ENCODE assay signal across 13 mouse cellular contexts in genomic region chr11:109961495-109962492, GRCm38 (mm10). TPM values are rescaled to one million over a fixed set of nuclear protein-coding genes. Genes with fewer than 3 reads are reported as not detected.
A peak's percentile ranks its signal among the peaks of the same experiment; 100 is the strongest.
DNase-seq lines count a peak whose midpoint lies in the region; ATAC-seq and TF ChIP-seq lines count a peak whose summit lies in the region.
"Had no signal": no experiment of that assay in that cellular context is flagged by ENCODE, and none has a peak within 500 bp of the region (broad histone marks: within the 10 kb centered on the region; RNA-seq: fewer than 3 reads in every experiment).

No protein-coding gene starts in this region.

- H3K9ac ChIP-seq in heart, embryonic 12.5 days, result no peak overlapping the region
- H3K9ac ChIP-seq in MEL (ENCODE audit: control insufficient read depth, low read depth, low read length, poor library complexity, severe bottlenecking), result no peak overlapping the region
- H3K9ac ChIP-seq in forebrain, embryonic 13.5 days, result no peak overlapping the region
- no peak overlapping the region for H3K9ac ChIP-seq in midbrain, embryonic 13.5 days (replicated peaks)
- H3K9ac ChIP-seq: embryonic facial prominence, embryonic 12.5 days; limb, embryonic 15.5 days had no signal

- TF ChIP-seq RAD21 in MEL (IDR thresholded peaks at IDR 0.05; ENCODE audit: low read depth, low read length), result no peak

- 78% methylated on average over 4 of the region's 4 CpGs for WGBS in heart, embryonic 12.5 days
- 27% methylated on average over 4 of the region's 4 CpGs for WGBS in forebrain, embryonic 13.5 days
- WGBS in midbrain, embryonic 13.5 days, result 40% methylated on average over 4 of the region's 4 CpGs

- DNase-seq in heart, adult 11 months, result peak; percentile 71
- peak; percentile 35 for DNase-seq in MEL (ENCODE audit: low read depth, low spot score)
- no peak for DNase-seq in gastrocnemius, postnatal 36 days
- no peak for DNase-seq in heart, adult 8-10 months (ENCODE audit: low spot score)
- no peak for DNase-seq in heart, postnatal 10 days
- DNase-seq: B cell, adult 2 months; lung, postnatal 14 days had no signal

- no peaks in the 10 kb centered on the region for H3K36me3 ChIP-seq in heart, embryonic 12.5 days
- peaks cover 0 to 2% of the 10 kb centered on the region in 2 experiments; a peak in 1 of 4 replicates for H3K36me3 ChIP-seq in MEL (ENCODE audit: control insufficient read depth in 1 of 2, insufficient read depth in 2 of 2, low read length in 2 of 2)
- H3K36me3 ChIP-seq in forebrain, embryonic 13.5 days (ENCODE audit: poor library complexity, severe bottlenecking), result no peaks in the 10 kb centered on the region
- H3K36me3 ChIP-seq in midbrain, embryonic 13.5 days, result no peaks in the 10 kb centered on the region
- H3K36me3 ChIP-seq: embryonic facial prominence, embryonic 12.5 days; limb, embryonic 15.5 days had no signal

- no peak for TF ChIP-seq EP300 in MEL (IDR thresholded peaks at IDR 0.05; ENCODE audit: low read depth in 1 of 2, low read length in 2 of 2)

- H3K27ac ChIP-seq in heart, embryonic 12.5 days (ENCODE audit: poor library complexity, severe bottlenecking), result no peak overlapping the region
- H3K27ac ChIP-seq in MEL (ENCODE audit: control insufficient read depth, low read depth, low read length), result no peak overlapping the region
- 0 out of 2 replicates have a peak overlapping the region, but pooled peaks have one; percentile 5 for H3K27ac ChIP-seq in forebrain, embryonic 13.5 days
- H3K27ac ChIP-seq in midbrain, embryonic 13.5 days, result no peak overlapping the region
- H3K27ac ChIP-seq: embryonic facial prominence, embryonic 12.5 days; limb, embryonic 15.5 days had no signal

- no peaks in the 10 kb centered on the region for H3K79me2 ChIP-seq in MEL (ENCODE audit: control insufficient read depth, insufficient read depth, low read length, poor library complexity)

- intact Hi-C loops in gastrocnemius, postnatal 36 days (cut with DNase I), result no loop called here
- intact Hi-C loops in heart, postnatal 10 days (cut with DNase I), result no loop called here

- no peak overlapping the region for H3K4me3 ChIP-seq in heart, embryonic 12.5 days
- peak overlapping the region in 1 of 2 experiments; percentile 54; a peak in 2 of 4 replicates for H3K4me3 ChIP-seq in MEL (ENCODE audit: control insufficient read depth in 1 of 2, insufficient read depth in 1 of 2, low read depth in 2 of 2, low read length in 2 of 2)
- H3K4me3 ChIP-seq in forebrain, embryonic 13.5 days, result no peak overlapping the region
- no peak overlapping the region for H3K4me3 ChIP-seq in midbrain, embryonic 13.5 days (replicated peaks)
- H3K4me3 ChIP-seq: embryonic facial prominence, embryonic 12.5 days; limb, embryonic 15.5 days had no signal

- H3K4me1 ChIP-seq in heart, embryonic 12.5 days (replicated peaks), result no peaks in the 10 kb centered on the region
- H3K4me1 ChIP-seq in MEL (ENCODE audit: control insufficient read depth in 1 of 2, insufficient read depth in 2 of 2, low read length in 2 of 2), result no peaks in the 10 kb centered on the region
- H3K4me1 ChIP-seq in forebrain, embryonic 13.5 days, result peaks cover 13% of the 10 kb centered on the region; the same call in 1 of the 2 replicates
- peaks cover 11% of the 10 kb centered on the region for H3K4me1 ChIP-seq in midbrain, embryonic 13.5 days (replicated peaks)
- H3K4me1 ChIP-seq: embryonic facial prominence, embryonic 12.5 days; limb, embryonic 15.5 days had no signal

- no peaks in the 10 kb centered on the region for H3K27me3 ChIP-seq in heart, embryonic 12.5 days (replicated peaks)
- H3K27me3 ChIP-seq in MEL (ENCODE audit: control insufficient read depth in 1 of 2, insufficient read depth in 2 of 2, low read length in 2 of 2), result no peaks in the 10 kb centered on the region
- H3K27me3 ChIP-seq in forebrain, embryonic 13.5 days, result no peaks in the 10 kb centered on the region
- H3K27me3 ChIP-seq in midbrain, embryonic 13.5 days, result no peaks in the 10 kb centered on the region
- H3K27me3 ChIP-seq: embryonic facial prominence, embryonic 12.5 days; limb, embryonic 15.5 days had no signal

- TF ChIP-seq CTCF in MEL (IDR thresholded peaks at IDR 0.05 in 2 of 3, conservative IDR thresholded peaks at IDR 0.05 in 1 of 3; ENCODE audit: control insufficient read depth in 1 of 3, insufficient read depth in 1 of 3, low read depth in 2 of 3, low read length in 3 of 3, poor library complexity in 1 of 3, severe bottlenecking in 1 of 3), result no peak

- no peaks in the 10 kb centered on the region for H3K9me3 ChIP-seq in heart, embryonic 12.5 days (replicated peaks)
- H3K9me3 ChIP-seq in MEL (replicated peaks; ENCODE audit: insufficient read depth, low read length), result no peaks in the 10 kb centered on the region
- no peaks in the 10 kb centered on the region for H3K9me3 ChIP-seq in forebrain, embryonic 13.5 days (replicated peaks)
- no peaks in the 10 kb centered on the region for H3K9me3 ChIP-seq in midbrain, embryonic 13.5 days
- H3K9me3 ChIP-seq: embryonic facial prominence, embryonic 12.5 days; limb, embryonic 15.5 days had no signal

- ATAC-seq in heart, embryonic 12.5 days (ENCODE audit: insufficient number of reproducible peaks, low FRiP score), result no peak
- peak; percentile 93 for ATAC-seq in forebrain, embryonic 13.5 days
- ATAC-seq in midbrain, embryonic 13.5 days, result peak; percentile 90
- ATAC-seq: intestine, embryonic 16.5 days had no signal

- no peak overlapping the region for H3K4me2 ChIP-seq in heart, embryonic 12.5 days
- no peak overlapping the region for H3K4me2 ChIP-seq in forebrain, embryonic 13.5 days
- H3K4me2 ChIP-seq in midbrain, embryonic 13.5 days (replicated peaks), result no peak overlapping the region
- H3K4me2 ChIP-seq: embryonic facial prominence, embryonic 12.5 days; limb, embryonic 15.5 days had no signal

- TF ChIP-seq POLR2A in MEL (IDR thresholded peaks at IDR 0.05; ENCODE audit: control insufficient read depth in 1 of 2, insufficient read depth in 1 of 2, low read depth in 1 of 2, low read length in 2 of 2, poor library complexity in 1 of 2), result no peak

TF ChIP-seq in MEL, 35 proteins besides CTCF, POLR2A, EP300 and RAD21:
- TF ChIP-seq ZC3H11A (IDR thresholded peaks at IDR 0.05; ENCODE audit: low read depth, low read length) (no peak), JUND (IDR thresholded peaks at IDR 0.05; ENCODE audit: low read depth, low read length) (no peak), ELF1 (IDR thresholded peaks at IDR 0.05; ENCODE audit: low read depth, low read length) (no peak), GABPA (IDR thresholded peaks at IDR 0.05; ENCODE audit: low read depth, low read length) (no peak), ETS1 (IDR thresholded peaks at IDR 0.05; ENCODE audit: low read depth, low read length) (no peak), HCFC1 (IDR thresholded peaks at IDR 0.05; ENCODE audit: low read depth, low read length) (no peak), CHD2 (IDR thresholded peaks at IDR 0.05; ENCODE audit: low read length) (no peak), GATA1 (IDR thresholded peaks at IDR 0.05; ENCODE audit: low read depth, low read length) (0 out of 2 replicates have a peak, but pooled peaks have one; percentile 4)

RNA-seq across cellular contexts. Expression of gene Abca8b, which starts 33.9 kb away (rescaled TPM):
- 0.78 and 0.81 TPM in 2 replicates for polyA plus RNA-seq in heart, embryonic 12.5 days (2016; fragmentation: Nextera tagmentation; extraction: Ambion mirVana)
- not detected in 2 replicates for total RNA-seq in MEL (2012; rRNA removed)
- polyA plus RNA-seq in MEL (2012; ENCODE audit: insufficient read depth in 1 of 2, insufficient read length in 2 of 2, low read depth in 1 of 2, low replicate concordance in 2 of 2, missing spikeins in 1 of 2), result not detected
- 0.63 and 0.82 TPM in 2 replicates for polyA plus RNA-seq in forebrain, embryonic 13.5 days (2015; fragmentation: Nextera tagmentation; extraction: Ambion mirVana)
- 0.97 and 1.1 TPM in 2 replicates for polyA plus RNA-seq in midbrain, embryonic 13.5 days (2015; fragmentation: Nextera tagmentation; extraction: Ambion mirVana)
- 10 to 100 TPM; 12.0 to 12.3 TPM for total RNA-seq in gastrocnemius, postnatal 36 days (2021)
- total RNA-seq in heart, adult 8-10 months (2022), result 10 to 100 TPM in 1 of 4 experiments, 1 to 10 TPM in 3; 6.9 to 10.4 (median 7.9) TPM
- 1 to 10 TPM; 7.1 to 7.4 TPM for total RNA-seq in heart, postnatal 10 days (2021)

Comparison
In these comparisons a context has a peak if more than half of its experiments do, and no peak if none do; other contexts are left out.
1. DNase-seq: peak in heart, adult 11 months (single experiment) and MEL (single experiment); none in gastrocnemius, postnatal 36 days (0 of 2), heart, adult 8-10 months (single experiment) and heart, postnatal 10 days (0 of 2).